Mouse (Mus musculus) forebrain, embryonic 15.5 days (tissue): ENCODE data around the gene Slc25a39. TPM values are rescaled to one million over a fixed set of nuclear protein-coding genes. Genes with fewer than 3 reads are reported as not detected.
A peak's percentile ranks its signal among the peaks of the same experiment; 100 is the strongest.

Source experiments
- ATAC-seq: fragments of 200-750 bp; cut with Nextera tagmentation; replicated peaks from 2 replicates; pipeline ENCODE4 v1.8.0; 2017; ENCODE audit warnings: mild to moderate bottlenecking, moderate TSS enrichment, moderate library complexity
- H3K27ac ChIP-seq: fragments of 300-500 bp; sonication (generic); replicated peaks from 2 replicates; pipeline ENCODE4 v1.5.1; 2015; ENCODE audit warnings: mild to moderate bottlenecking, inconsistent platforms
- H3K27me3 ChIP-seq: fragments of 300-500 bp; sonication (generic); 2 replicates; pipeline ENCODE4 v1.6.1; 2015; ENCODE audit warnings: inconsistent platforms
- H3K36me3 ChIP-seq: fragments of 300-500 bp; sonication (generic); 2 replicates; pipeline ENCODE4 v1.6.1; 2015; ENCODE audit warnings: mild to moderate bottlenecking, inconsistent platforms
- H3K4me1 ChIP-seq: fragments of 300-500 bp; sonication (generic); 2 replicates; pipeline ENCODE4 v1.6.1; 2015; ENCODE audit warnings: inconsistent platforms
- H3K4me2 ChIP-seq: fragments of 300-500 bp; sonication (generic); replicated peaks from 2 replicates; pipeline ENCODE4 v1.6.1; 2015; ENCODE audit warnings: mild to moderate bottlenecking, inconsistent platforms
- H3K4me3 ChIP-seq: fragments of 300-500 bp; sonication (generic); 2 replicates; pipeline ENCODE4 v1.5.1; 2015; ENCODE audit warnings: mild to moderate bottlenecking, inconsistent platforms
- H3K9ac ChIP-seq: fragments of 300-500 bp; sonication (generic); replicated peaks from 2 replicates; pipeline ENCODE4 v1.6.1; 2015; ENCODE audit warnings: mild to moderate bottlenecking, inconsistent platforms
- H3K9me3 ChIP-seq: fragments of 300-500 bp; sonication (generic); 2 replicates; pipeline ENCODE4 v1.6.1; 2016; ENCODE audit warnings: inconsistent platforms
- WGBS: fragments of 180-500 bp; shearing (Covaris S2); methylation state at CpG from one replicate; pipeline ENCODE4 v1.1.7; 2015; ENCODE audit warnings: mixed read lengths; 5-methylcytosine and 5-hydroxymethylcytosine counted together
- polyA plus RNA-seq: library from polyadenylated mRNA; unstranded; fragments of >200 nt; fragmentation: Nextera tagmentation; extraction: Ambion mirVana; gene quantifications from 2 replicates; pipeline ENCODE4 v1.2.1, GENCODE M21; 2015

Gene Slc25a39
- polyA plus RNA-seq, 1 experiment from 2014 or later: 144 TPM

DNA sequence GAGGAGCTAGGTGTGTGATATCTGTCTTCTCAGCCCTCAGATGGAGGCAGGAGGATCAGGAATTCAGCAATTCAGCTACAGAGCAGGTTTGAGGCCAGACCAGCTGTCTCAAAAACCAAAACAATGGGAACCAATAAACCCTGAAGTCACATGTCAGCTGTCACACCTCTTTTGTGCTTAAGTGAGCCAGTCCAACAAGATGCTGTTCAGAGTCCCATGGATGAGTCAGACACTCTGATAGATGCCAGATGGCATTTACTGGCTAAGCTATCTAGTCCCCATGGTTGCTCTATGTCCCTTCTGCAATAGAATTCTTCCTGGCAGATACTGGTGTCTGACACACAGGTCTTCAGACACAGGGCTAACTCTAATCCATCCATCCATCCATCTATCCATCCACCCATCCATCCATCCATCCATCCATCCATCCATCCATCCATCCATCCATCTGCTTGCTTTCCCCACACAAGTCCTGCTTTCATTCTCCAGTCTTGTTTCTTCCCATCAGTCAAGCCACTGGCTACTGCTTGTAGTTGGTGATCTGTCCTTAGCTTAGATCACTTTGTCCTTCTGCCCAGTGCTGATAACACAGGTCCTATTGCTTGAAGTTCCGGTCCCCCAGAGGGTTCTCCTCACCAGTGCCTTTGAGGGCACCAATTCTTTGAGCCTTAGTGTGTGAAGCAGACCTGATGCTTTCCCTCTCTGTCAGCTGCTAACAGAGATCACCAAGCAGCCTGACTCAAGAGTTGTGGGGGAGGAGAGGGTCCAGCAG, 24.2 kb downstream of the Slc25a39 start:
- 88% methylated on average over 1 of the region's 1 CpGs for WGBS
- no peaks in the 10 kb centered on the region for H3K27me3 ChIP-seq
- no peak overlapping the region for H3K4me3 ChIP-seq
- H3K4me2 ChIP-seq: no peak overlapping the region
- H3K27ac ChIP-seq: no peak overlapping the region
- no peak for ATAC-seq
- no peaks in the 10 kb centered on the region for H3K4me1 ChIP-seq
- no peaks in the 10 kb centered on the region for H3K9me3 ChIP-seq
- no peaks in the 10 kb centered on the region for H3K36me3 ChIP-seq
- H3K9ac ChIP-seq: no peak overlapping the region

DNA sequence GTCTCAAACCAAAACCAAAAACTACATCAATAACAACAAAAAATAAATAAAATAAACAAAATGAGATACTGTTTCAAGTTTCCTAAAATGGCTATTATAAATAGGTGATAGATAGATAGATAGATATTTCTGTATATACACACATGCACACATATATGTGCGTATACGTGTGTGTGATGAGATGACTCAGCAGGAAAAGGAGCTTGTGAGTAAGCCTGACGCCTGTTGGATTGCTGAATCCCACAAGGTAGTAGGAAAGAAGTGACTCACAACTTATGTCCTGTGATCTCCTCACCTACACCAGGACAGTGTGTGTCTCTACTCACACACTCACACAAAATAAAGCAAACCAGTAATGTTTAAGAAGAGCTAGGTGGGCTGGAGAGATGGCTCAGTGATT, 25.0 kb downstream of the Slc25a39 start:
- Histone ChIP-seq H3K4me3 (no peak overlapping the region), H3K27me3 (no peaks in the 10 kb centered on the region), H3K27ac (no peak overlapping the region), H3K9ac (no peak overlapping the region), H3K4me2 (no peak overlapping the region), H3K4me1 (no peaks in the 10 kb centered on the region), H3K36me3 (no peaks in the 10 kb centered on the region), H3K9me3 (no peaks in the 10 kb centered on the region)
- WGBS: 89% methylated on average over 3 of the region's 3 CpGs
- ATAC-seq: no peak

DNA sequence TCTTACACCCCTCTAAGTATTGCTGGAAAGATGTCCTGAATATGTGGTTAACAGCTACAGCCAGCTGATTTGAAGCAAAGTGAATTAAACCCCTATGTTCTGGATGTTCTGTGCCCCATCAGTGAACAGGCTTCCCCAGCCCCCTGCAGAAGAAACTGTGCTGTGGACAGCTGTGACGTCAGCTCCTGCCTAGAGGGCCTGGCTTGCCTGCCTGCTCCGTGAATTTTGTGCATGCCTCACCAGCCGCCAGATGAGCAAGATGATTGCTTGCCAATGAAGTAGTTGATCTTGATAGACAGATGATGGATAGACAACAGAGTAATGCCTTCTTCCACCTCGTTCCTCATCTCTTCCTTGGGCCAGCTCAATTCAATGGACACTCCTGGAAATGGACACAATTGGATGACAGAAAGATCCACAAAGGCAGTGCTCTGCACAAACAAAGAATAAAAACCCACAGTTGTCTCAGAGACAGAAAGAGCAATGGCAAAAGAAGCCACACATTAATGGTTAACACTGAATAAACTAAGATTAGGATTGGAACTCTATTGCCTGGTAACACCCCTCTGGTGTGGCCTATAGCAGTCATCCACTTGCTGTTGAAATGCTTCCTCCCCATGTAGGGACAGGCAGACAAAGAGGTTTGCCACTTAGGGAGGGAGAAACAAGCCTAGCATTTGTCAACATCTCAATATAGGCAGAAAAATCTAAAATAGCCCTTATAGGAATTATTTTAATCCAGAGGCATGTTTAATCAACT, 26.2 kb downstream of the Slc25a39 start:
- Histone ChIP-seq H3K4me3 (no peak overlapping the region), H3K9ac (no peak overlapping the region), H3K4me1 (peaks cover 3% of the 10 kb centered on the region), H3K36me3 (no peaks in the 10 kb centered on the region), H3K27me3 (no peaks in the 10 kb centered on the region), H3K27ac (no peak overlapping the region), H3K4me2 (no peak overlapping the region), H3K9me3 (no peaks in the 10 kb centered on the region)
- 47% methylated on average over 4 of the region's 4 CpGs for WGBS
- no peak for ATAC-seq

DNA sequence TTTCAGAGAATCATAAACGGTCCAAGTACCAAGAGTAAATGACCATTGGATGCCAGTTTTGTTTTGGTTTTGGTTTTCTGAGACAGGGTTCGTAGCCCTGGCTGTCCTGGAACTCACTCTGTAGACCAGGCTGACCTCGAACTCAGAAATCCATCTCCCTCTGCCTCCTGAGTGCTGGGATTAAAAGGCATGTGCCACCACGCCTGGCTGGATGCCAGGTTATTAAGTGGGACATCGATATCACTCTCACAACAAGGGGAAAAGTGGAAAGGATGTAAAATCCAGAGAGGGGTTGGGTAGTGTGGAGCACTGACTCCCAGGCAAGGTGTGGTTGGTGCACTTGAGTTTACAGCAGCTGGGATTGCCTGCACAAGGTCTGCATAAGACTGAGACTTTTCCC, 27.7 kb downstream of the Slc25a39 start:
- no peak overlapping the region for H3K4me2 ChIP-seq
- H3K9me3 ChIP-seq: no peaks in the 10 kb centered on the region
- no peak overlapping the region for H3K27ac ChIP-seq
- H3K36me3 ChIP-seq: no peaks in the 10 kb centered on the region
- no peak overlapping the region for H3K4me3 ChIP-seq
- ATAC-seq: no peak
- H3K9ac ChIP-seq: no peak overlapping the region
- H3K27me3 ChIP-seq: no peaks in the 10 kb centered on the region
- peaks cover 17% of the 10 kb centered on the region for H3K4me1 ChIP-seq
- 73% methylated on average over 5 of the region's 5 CpGs for WGBS

DNA sequence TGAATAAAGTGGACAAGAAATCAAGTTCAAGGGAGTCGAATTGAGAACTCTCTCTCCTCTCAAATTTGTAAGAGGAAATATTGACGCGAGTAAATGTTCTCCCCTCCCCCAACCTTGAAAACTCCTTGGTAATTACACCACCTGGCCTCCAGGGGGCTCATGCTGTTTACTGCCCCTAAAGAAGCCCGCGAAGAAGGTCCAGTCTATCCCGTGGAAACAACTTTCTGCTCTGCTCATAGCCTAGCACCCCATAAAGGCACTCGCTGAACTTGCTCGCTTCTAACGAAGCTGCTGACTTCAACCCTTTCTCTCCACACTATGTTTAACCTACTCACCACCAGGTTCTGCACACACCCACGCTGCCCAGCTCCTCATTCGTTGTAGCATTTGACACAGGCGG, 30.6 kb downstream of the Slc25a39 start:
- no peaks in the 10 kb centered on the region for H3K36me3 ChIP-seq
- 64% methylated on average over 12 of the region's 12 CpGs for WGBS
- H3K4me3 ChIP-seq: no peak overlapping the region
- H3K4me1 ChIP-seq: peaks cover 17% of the 10 kb centered on the region
- H3K4me2 ChIP-seq: no peak overlapping the region
- H3K27ac ChIP-seq: no peak overlapping the region
- H3K27me3 ChIP-seq: no peaks in the 10 kb centered on the region
- no peak overlapping the region for H3K9ac ChIP-seq
- ATAC-seq: no peak
- H3K9me3 ChIP-seq: no peaks in the 10 kb centered on the region

DNA sequence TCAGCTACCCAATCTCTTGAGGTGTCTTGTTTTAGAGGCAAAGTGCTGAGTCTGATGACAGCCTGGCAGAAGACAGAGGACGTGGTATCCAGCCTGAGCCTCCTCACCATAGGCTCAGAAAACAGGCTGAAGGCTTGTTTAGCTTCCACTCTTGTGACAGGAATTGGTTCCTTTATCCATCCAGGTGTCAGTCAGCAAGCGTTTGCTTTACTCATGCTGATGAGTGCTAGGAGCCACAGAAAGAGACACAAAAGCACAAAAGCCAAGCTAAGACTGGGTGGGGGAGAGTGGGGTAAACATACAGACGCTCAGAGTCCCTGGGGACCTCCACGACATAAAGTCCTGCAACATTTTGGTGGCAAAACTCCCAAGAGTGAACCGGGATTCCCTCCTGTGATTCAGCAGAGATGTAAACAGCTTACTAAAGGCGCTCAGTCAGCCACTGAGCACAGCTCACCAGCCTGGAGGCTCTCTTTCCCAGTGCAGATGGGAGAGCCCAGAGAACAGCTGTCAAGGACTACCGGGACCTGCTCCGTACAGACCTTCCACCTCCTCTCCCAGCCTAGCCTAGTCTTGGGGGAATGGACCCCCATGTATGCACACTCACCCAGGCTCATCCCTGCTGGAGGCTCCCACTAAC, 31.4 kb downstream of the Slc25a39 start:
- Histone ChIP-seq H3K9me3 (no peaks in the 10 kb centered on the region), H3K36me3 (no peaks in the 10 kb centered on the region), H3K27ac (no peak overlapping the region), H3K4me3 (no peak overlapping the region), H3K4me1 (peaks cover 17% of the 10 kb centered on the region), H3K9ac (no peak overlapping the region), H3K4me2 (peak overlapping the region; percentile 35), H3K27me3 (no peaks in the 10 kb centered on the region)
- 10% methylated on average over 8 of the region's 8 CpGs for WGBS
- ATAC-seq: no peak

DNA sequence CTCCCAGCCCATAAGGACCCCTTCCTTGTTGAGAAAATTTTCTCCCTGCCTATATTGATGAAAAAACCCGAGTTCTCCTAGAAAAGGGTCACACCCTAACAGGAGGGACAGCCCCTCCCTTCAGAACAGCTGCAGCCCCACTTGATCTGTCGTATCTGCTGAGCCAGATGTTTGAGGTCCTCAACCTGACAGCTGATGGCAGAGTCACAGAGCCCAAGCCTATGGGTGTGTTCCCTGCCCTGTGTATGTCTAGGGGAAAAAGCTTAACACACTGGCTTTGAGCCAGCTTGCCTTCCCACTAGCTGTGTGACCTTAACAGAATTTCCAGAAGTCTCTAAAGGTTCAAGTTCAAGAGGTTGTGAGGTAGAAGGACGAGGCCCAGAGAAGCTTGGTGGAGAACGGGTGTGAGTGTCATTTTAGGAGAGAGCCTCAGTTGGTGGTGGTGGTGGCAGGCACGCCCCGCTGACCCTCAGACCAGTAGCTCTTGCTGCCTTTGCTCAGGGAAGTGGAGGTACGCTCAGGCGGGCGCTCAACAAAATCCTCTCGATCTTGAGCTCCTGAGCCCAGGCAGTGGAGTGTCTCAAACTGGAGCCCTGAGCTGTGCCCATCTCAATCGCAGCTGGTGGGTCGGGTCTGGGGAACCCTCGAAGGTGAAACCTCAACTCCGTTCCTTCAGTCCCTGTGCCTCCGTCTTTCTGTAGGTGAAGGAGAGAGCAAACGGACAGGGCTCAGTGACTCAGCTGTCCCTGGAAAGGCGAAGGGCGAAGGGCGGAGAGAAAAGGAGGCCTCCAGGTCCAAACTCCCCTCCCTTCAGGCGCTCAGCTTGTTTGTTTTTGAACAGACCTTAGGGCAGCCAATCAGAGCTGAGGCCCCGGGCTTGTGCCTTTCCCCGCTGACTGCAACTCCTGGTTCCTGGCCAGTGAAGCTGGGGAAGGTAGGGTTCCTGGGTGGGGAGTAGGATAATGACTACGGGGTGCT, 32.3 kb downstream of the Slc25a39 start:
- no peak for ATAC-seq
- 7% methylated on average over 23 of the region's 23 CpGs for WGBS
- H3K9me3 ChIP-seq: no peaks in the 10 kb centered on the region
- no peak overlapping the region for H3K9ac ChIP-seq
- H3K27me3 ChIP-seq: no peaks in the 10 kb centered on the region
- peak overlapping the region; percentile 35 for H3K4me2 ChIP-seq
- no peak overlapping the region for H3K27ac ChIP-seq
- no peaks in the 10 kb centered on the region for H3K36me3 ChIP-seq
- peaks cover 17% of the 10 kb centered on the region for H3K4me1 ChIP-seq
- no peak overlapping the region for H3K4me3 ChIP-seq

DNA sequence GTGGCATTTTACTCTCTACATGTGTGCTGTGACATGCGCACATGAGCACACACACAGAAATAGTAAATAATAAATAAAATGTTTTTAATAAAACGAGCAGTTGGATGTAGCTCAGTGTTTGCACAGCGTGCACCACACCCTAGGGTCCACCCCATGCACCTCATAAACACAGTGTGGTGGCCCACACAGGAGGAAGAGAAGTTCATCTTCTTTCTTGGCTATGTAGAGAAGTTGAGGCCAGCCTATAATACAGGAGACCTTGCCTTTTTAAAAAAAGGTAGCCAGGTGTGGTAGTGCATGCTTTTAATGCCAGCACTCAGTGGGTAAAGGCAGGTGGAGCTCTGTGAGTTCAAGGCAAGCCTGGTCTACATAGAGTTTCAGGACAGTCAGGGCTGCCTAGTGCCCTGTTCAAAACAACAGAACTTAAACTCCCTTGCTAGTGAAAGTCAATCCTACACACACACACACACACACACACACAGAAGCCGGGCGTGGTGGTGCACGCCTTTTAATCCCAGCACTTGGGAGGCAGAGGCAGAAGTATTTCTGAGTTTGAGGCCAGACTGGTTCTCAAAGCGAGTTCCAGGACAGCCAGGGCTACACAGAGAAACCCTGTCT, 33.5 kb downstream of the Slc25a39 start:
- no peak for ATAC-seq
- Histone ChIP-seq H3K27me3 (no peaks in the 10 kb centered on the region), H3K27ac (no peak overlapping the region), H3K9ac (no peak overlapping the region), H3K4me3 (no peak overlapping the region), H3K4me1 (peaks cover 17% of the 10 kb centered on the region), H3K36me3 (no peaks in the 10 kb centered on the region), H3K4me2 (no peak overlapping the region), H3K9me3 (no peaks in the 10 kb centered on the region)
- 85% methylated on average over 7 of the region's 7 CpGs for WGBS

DNA sequence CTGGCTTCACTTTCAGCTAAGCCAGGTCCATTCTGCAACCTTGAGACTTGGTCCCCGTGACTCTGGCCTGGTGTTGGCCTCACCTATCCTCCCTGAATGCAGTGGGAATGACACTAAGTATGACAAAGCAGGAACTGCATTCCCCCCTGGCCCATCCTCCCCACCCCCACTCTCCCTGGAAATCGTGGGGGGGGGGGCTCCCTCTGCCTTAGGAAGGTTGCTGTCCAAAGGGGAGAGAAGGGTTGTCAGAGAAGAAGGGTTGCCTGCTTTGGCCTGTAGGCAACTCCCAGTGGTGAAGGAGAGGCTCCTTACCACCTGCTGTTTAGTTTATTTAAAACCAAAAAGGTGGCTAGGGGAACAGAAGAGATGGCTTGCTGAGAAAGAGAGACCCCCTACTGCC, 34.1 kb downstream of the Slc25a39 start:
- no peak overlapping the region for H3K4me2 ChIP-seq
- H3K4me3 ChIP-seq: no peak overlapping the region
- ATAC-seq: no peak
- H3K4me1 ChIP-seq: peaks cover 17% of the 10 kb centered on the region
- H3K36me3 ChIP-seq: no peaks in the 10 kb centered on the region
- 27% methylated on average over 2 of the region's 2 CpGs for WGBS
- H3K27me3 ChIP-seq: no peaks in the 10 kb centered on the region
- H3K9me3 ChIP-seq: no peaks in the 10 kb centered on the region
- no peak overlapping the region for H3K27ac ChIP-seq
- H3K9ac ChIP-seq: no peak overlapping the region

DNA sequence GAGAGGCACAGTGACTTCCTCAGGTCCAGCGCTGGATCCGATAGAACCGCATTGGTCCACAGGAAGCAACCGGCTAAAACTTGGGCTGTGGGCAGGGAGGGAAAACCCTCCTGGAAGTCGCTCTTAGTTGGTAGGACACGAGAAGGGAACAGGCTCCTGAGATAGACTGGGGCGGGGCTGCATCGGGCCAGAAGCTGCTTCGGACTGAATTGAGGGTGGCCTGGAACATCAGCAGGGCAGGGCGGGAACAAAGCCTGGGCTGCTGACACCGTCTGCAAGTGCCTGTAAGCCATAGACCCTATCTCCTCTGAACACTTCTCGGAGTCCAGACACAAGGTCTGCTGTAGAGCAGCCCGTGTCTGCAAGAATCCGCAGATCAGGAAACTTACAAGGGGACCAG, 34.8 kb downstream of the Slc25a39 start:
- Histone ChIP-seq H3K27ac (no peak overlapping the region), H3K4me2 (no peak overlapping the region), H3K4me1 (peaks cover 17% of the 10 kb centered on the region), H3K4me3 (no peak overlapping the region), H3K9ac (no peak overlapping the region), H3K36me3 (no peaks in the 10 kb centered on the region), H3K9me3 (no peaks in the 10 kb centered on the region), H3K27me3 (no peaks in the 10 kb centered on the region)
- no peak for ATAC-seq
- 46% methylated on average over 14 of the region's 14 CpGs for WGBS

DNA sequence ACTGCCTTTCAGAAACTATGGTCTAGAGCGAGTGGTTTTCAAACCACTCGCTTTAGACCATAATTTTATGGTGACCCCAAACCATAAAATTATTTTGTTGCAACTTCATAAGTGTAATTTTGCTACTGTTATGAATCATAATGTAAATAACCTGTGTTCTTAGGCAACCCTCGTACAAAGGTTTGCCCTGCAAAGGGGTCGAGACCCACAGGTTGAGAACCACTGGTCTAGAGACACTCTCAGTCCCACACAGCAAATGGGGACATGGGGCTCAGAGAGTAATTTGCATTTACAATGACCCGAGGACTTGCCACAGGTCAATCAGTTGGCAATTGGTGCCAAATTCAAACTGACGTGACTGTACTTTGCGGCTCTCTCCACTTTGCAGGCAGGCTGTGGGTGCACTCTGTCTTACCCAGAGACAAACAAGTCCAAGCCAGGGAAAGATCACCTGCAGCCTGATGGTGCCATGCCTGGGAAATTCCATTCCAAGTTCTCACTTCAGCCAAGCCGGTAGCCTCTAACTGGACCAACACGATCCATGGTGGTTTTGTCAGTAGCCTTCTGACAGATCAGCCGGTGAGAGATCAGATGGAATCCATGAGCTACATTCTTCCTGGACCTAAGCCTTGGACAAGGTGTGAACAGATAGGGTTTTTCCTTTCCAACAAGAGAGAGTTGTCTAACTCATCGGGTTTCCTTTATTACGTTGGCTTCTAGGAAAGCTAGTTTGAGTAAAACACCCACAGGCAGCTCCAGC, 35.6 kb downstream of the Slc25a39 start:
- no peak overlapping the region for H3K9ac ChIP-seq
- 83% methylated on average over 12 of the region's 12 CpGs for WGBS
- H3K27me3 ChIP-seq: no peaks in the 10 kb centered on the region
- no peaks in the 10 kb centered on the region for H3K9me3 ChIP-seq
- no peak for ATAC-seq
- H3K4me1 ChIP-seq: peaks cover 17% of the 10 kb centered on the region
- no peak overlapping the region for H3K27ac ChIP-seq
- H3K4me2 ChIP-seq: no peak overlapping the region
- no peak overlapping the region for H3K4me3 ChIP-seq
- no peaks in the 10 kb centered on the region for H3K36me3 ChIP-seq
